Mouse (Mus musculus) midbrain, postnatal 0 days (tissue): ENCODE data around the gene Megf6. TPM values are rescaled to one million over a fixed set of nuclear protein-coding genes. Genes with fewer than 3 reads are reported as not detected.

ENCODE experiments used
- ATAC-seq: fragments of 200-750 bp; cut with Nextera tagmentation; 2 replicates; pipeline ENCODE4 v1.8.0; 2017; ENCODE audit warnings: moderate number of reproducible peaks, mild to moderate bottlenecking, moderate TSS enrichment, moderate library complexity; ENCODE audit not compliant: low FRiP score
- DNase-seq: peaks from one replicate; pipeline ENCODE4 v3.0.0-alpha.2; 2015; ENCODE audit warnings: low spot score
- H3K27ac ChIP-seq: fragments of 300-500 bp; sonication (generic); 2 replicates; pipeline ENCODE4 v1.5.1; 2014; ENCODE audit warnings: low read depth, mild to moderate bottlenecking, low read length, mixed read lengths
- H3K27me3 ChIP-seq: fragments of 300-500 bp; sonication (generic); 2 replicates; pipeline ENCODE4 v1.6.1; 2014; ENCODE audit warnings: low read length, control low read depth, mixed read lengths; ENCODE audit not compliant: insufficient read depth
- H3K36me3 ChIP-seq: fragments of 300-500 bp; sonication (generic); 2 replicates; pipeline ENCODE4 v1.6.1; 2014; ENCODE audit warnings: low read length, control low read depth, mixed read lengths; ENCODE audit not compliant: insufficient read depth
- H3K4me1 ChIP-seq: fragments of 300-500 bp; sonication (generic); 2 replicates; pipeline ENCODE4 v1.6.1; 2014; ENCODE audit warnings: mild to moderate bottlenecking, control low read depth, antibody characterized with exemption, low read length, mixed read lengths; ENCODE audit not compliant: insufficient read depth
- H3K4me2 ChIP-seq: fragments of 300-500 bp; sonication (generic); 2 replicates; pipeline ENCODE4 v1.6.1; 2014; ENCODE audit warnings: low read depth, mild to moderate bottlenecking, low read length, mixed read lengths; ENCODE audit not compliant: poor library complexity, severe bottlenecking
- H3K4me3 ChIP-seq: fragments of 300-500 bp; sonication (generic); 2 replicates; pipeline ENCODE4 v1.5.1; 2014; ENCODE audit warnings: low read depth, mild to moderate bottlenecking, low read length, moderate library complexity
- H3K9ac ChIP-seq: fragments of 300-500 bp; sonication (generic); replicated peaks from 2 replicates; pipeline ENCODE4 v1.6.1; 2014; ENCODE audit warnings: mild to moderate bottlenecking, low read length, moderate library complexity, mixed read lengths; ENCODE audit not compliant: poor library complexity, severe bottlenecking
- H3K9me3 ChIP-seq: fragments of 300-500 bp; sonication (generic); 2 replicates; pipeline ENCODE4 v1.6.1; 2016; ENCODE audit warnings: low read length, control low read depth
- CTCF ChIP-seq: IDR thresholded peaks from 2 replicates; pipeline ENCODE4 v1.5.1; 2016; ENCODE audit warnings: antibody characterized with exemption, mild to moderate bottlenecking
- WGBS: fragments of 180-500 bp; shearing (Covaris S2); extraction: QIAGEN DNeasy Blood & Tissue Kit; methylation state at CpG from one replicate; pipeline ENCODE4 v1.1.7; 2014; 5-methylcytosine and 5-hydroxymethylcytosine counted together
- polyA plus RNA-seq: library from polyadenylated mRNA; unstranded; fragments of >200 nt; fragmentation: Nextera tagmentation; extraction: Ambion mirVana; gene quantifications from 2 replicates; pipeline ENCODE4 v1.2.1, GENCODE M21; 2015
- total RNA-seq: library from RNA; depleted of rRNA; stranded (reverse); fragments of >200 nt; gene quantifications from 2 replicates; pipeline ENCODE4 v1.2.3, GENCODE M21; 2014

The Megf6 gene
- total and polyA plus RNA-seq, 2 experiments from 2014 or later = 12.1 to 68.0 TPM

DNA sequence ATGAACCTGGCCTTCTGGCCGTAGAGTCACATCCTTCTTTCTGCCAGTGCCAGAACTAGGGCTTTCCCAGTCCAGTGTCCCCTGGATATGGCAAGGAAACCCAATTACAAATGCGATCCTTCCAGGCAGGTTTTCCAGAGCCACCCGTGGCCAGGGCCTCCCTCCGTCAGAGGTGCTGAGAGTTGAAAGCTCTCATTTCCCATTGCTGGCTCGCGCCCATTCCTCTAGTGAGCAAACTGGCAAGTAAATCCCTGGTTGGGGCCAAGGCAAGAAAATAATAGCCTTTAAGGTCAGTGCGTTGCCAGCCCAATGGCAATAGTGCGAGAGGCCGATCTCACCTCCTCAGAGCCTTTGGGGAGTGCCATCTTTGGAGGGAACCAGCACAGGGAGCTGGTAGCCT, 59.0 kb downstream of the Megf6 start:
- ATAC-seq = no peak
- no peaks in the 10 kb centered on the region for H3K9me3 ChIP-seq
- no peak for DNase-seq
- H3K4me2 ChIP-seq = no peak overlapping the region
- no peak for TF ChIP-seq CTCF
- no peaks in the 10 kb centered on the region for H3K27me3 ChIP-seq
- no peak overlapping the region for H3K27ac ChIP-seq
- H3K4me1 ChIP-seq = no peaks in the 10 kb centered on the region; the same call in 1 of the 2 replicates
- H3K9ac ChIP-seq = no peak overlapping the region
- H3K36me3 ChIP-seq = no peaks in the 10 kb centered on the region
- 92% methylated on average over 9 of the region's 9 CpGs for WGBS
- H3K4me3 ChIP-seq = no peak overlapping the region

DNA sequence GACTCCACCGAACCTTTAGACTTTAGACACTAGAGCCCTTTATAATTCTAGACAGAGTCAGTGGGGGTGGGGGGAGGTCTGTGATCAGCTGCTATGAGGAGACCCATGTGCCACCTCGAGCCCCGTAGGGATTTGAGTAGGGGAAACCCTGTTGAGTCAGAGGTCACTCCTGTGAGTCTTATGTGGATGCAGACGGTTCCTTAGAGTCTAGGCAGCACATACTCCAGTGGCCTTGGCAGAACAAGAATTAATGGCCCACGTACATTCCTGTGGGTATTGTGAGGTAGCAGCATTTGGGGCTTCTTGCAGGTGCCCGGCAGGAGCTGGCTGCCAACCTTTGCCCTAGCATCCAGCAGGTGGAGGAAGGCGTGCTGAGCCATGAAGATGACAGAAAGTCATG, 60.9 kb downstream of the Megf6 start:
- Histone ChIP-seq H3K9me3 (no peaks in the 10 kb centered on the region), H3K36me3 (no peaks in the 10 kb centered on the region), H3K27ac (no peak overlapping the region), H3K4me1 (no peaks in the 10 kb centered on the region; the same call in 1 of the 2 replicates), H3K4me2 (no peak overlapping the region), H3K9ac (no peak overlapping the region), H3K4me3 (no peak overlapping the region), H3K27me3 (no peaks in the 10 kb centered on the region)
- DNase-seq (no peak), ATAC-seq (no peak)
- no peak for TF ChIP-seq CTCF
- 84% methylated on average over 7 of the region's 7 CpGs for whole genome bisulfite sequencing

DNA sequence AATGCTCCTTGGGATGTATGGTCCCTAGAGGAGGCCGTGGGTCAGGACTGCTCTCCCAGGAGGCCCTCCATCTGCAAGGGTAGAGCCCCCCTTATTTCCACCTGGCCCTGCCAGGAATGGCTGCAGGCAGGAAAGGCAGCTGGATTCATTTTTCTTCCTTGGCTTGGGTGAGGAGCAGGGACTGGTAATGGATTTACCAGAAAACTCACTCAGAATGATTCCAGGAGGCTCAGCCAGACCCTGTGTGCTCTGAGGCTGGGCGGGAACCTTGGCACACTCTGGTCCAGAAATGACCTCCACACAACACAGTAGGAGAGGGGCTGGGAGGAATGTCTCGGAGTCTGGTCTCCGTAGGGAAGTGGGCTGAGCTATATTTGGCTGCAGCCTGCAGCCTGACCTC, 61.8 kb downstream of the Megf6 start:
- Histone ChIP-seq H3K4me1 (no peaks in the 10 kb centered on the region; the same call in 1 of the 2 replicates), H3K4me2 (no peak overlapping the region), H3K4me3 (no peak overlapping the region), H3K27ac (no peak overlapping the region), H3K9ac (no peak overlapping the region), H3K27me3 (no peaks in the 10 kb centered on the region), H3K9me3 (no peaks in the 10 kb centered on the region), H3K36me3 (no peaks in the 10 kb centered on the region)
- TF ChIP-seq CTCF = no peak
- 72% methylated on average over 4 of the region's 4 CpGs for WGBS
- ATAC-seq (no peak), DNase-seq (no peak)

DNA sequence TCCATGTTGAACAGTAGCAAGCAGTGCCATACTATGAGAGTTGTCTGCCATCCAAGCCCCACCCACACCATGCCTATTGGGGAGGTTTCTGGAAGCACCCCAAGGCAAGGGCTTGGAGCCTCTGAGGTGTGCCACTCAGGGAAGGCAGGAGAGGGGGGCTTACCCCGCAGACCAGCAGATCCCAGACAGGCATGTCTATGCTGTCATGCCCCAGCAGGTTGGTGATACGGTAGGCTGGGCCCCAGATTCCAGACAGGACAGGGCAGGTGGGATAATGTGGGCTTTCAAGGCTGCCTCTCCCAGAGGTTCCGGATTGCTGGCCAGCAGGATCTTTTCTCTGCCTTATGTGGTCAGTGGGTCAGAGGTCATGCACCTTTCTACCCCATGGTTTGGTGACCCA, 65.5 kb downstream of the Megf6 start:
- H3K27me3 ChIP-seq = no peaks in the 10 kb centered on the region
- H3K27ac ChIP-seq = no peak overlapping the region
- WGBS = 62% methylated on average over 3 of the region's 3 CpGs
- no peak for TF ChIP-seq CTCF
- H3K9ac ChIP-seq = no peak overlapping the region
- H3K36me3 ChIP-seq = no peaks in the 10 kb centered on the region
- no peak for DNase-seq
- H3K9me3 ChIP-seq = no peaks in the 10 kb centered on the region
- ATAC-seq = no peak
- no peak overlapping the region for H3K4me3 ChIP-seq
- H3K4me2 ChIP-seq = no peak overlapping the region
- H3K4me1 ChIP-seq = no peaks in the 10 kb centered on the region; the same call in 1 of the 2 replicates

DNA sequence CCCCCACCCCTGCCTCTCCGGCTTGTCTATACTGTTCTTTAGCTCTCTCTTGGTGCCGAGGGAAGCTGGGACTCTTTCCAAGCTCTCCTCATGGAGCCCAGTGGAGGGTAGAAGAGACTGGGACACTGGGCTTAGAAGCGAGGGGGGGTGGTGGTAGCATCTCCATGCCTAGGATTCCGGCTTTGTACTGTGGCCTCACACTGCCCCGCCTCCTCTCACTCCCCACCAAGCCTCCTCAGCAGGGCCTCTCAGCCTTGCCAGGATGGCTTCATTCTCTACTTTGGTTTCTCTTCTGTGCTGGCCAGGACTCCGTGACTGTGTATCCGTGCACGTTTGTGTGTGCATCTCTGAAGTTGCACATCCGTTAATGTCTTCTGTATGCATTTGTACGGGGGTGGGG, 66.4 kb downstream of the Megf6 start:
- ATAC-seq (peak; percentile 6; the same call in 1 of the 2 replicates), DNase-seq (peak; percentile 16)
- TF ChIP-seq CTCF = no peak
- Histone ChIP-seq H3K9me3 (no peaks in the 10 kb centered on the region), H3K9ac (0 out of 2 replicates have a peak overlapping the region, but pooled peaks have one; percentile 39), H3K27me3 (no peaks in the 10 kb centered on the region), H3K4me1 (no peaks in the 10 kb centered on the region; the same call in 1 of the 2 replicates), H3K36me3 (no peaks in the 10 kb centered on the region), H3K27ac (no peak overlapping the region; the same call in 1 of the 2 replicates), H3K4me2 (peak overlapping the region; percentile 47), H3K4me3 (no peak overlapping the region)
- WGBS = 5% methylated on average over 10 of the region's 10 CpGs

DNA sequence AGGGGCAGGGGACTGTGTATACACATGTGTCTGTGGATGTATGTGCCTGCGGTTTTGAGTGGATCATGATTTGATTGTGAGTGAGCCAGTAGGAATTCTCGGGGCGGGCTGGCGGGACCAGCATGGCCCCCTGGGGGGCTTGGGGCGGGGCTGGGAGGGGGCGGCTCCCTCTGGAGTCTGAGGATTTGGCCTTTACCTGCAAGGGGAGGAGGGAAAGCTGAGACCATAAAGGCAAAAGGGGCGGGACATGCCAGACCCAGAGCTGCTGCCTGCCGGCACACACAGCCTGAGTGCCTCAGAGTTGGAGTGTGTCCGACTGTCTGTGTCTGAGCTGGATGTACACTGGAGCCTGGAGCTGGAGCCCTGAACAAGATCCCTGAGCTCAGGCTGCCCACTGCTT, 66.8 kb downstream of the Megf6 start:
- peak overlapping the region; percentile 47 for H3K4me2 ChIP-seq
- DNase-seq (no peak), ATAC-seq (peak; percentile 18; the same call in 1 of the 2 replicates)
- H3K36me3 ChIP-seq = no peaks in the 10 kb centered on the region
- no peaks in the 10 kb centered on the region for H3K27me3 ChIP-seq
- H3K9me3 ChIP-seq = no peaks in the 10 kb centered on the region
- no peak for TF ChIP-seq CTCF
- no peak overlapping the region for H3K27ac ChIP-seq
- H3K4me1 ChIP-seq = no peaks in the 10 kb centered on the region; the same call in 1 of the 2 replicates
- 0 out of 2 replicates have a peak overlapping the region, but pooled peaks have one; percentile 5 for H3K4me3 ChIP-seq
- 0 out of 2 replicates have a peak overlapping the region, but pooled peaks have one; percentile 39 for H3K9ac ChIP-seq
- 3% methylated on average over 9 of the region's 9 CpGs for WGBS
